Mouse (Mus musculus) heart, adult 2 months (tissue): Measurements from ENCODE around the gene Agpat1.

Experiments
- CTCF ChIP-seq: fragments of 200-600 bp; IDR thresholded peaks from 2 replicates; pipeline ENCODE4 v1.8.1; 2022; ENCODE audit warnings: antibody characterized with exemption, mild to moderate bottlenecking, moderate library complexity
- EP300 ChIP-seq: fragments of 200-500 bp; IDR thresholded peaks from 2 replicates; pipeline ENCODE4 v1.6.1; 2011; ENCODE audit warnings: low read depth, low read length, control low read depth; ENCODE audit not compliant: insufficient read depth
- POLR2A ChIP-seq: fragments of 200-500 bp; IDR thresholded peaks from 2 replicates; pipeline ENCODE4 v1.6.1; 2011; ENCODE audit warnings: mild to moderate bottlenecking, low read depth, low read length, control low read depth; ENCODE audit not compliant: insufficient read depth

DNA sequence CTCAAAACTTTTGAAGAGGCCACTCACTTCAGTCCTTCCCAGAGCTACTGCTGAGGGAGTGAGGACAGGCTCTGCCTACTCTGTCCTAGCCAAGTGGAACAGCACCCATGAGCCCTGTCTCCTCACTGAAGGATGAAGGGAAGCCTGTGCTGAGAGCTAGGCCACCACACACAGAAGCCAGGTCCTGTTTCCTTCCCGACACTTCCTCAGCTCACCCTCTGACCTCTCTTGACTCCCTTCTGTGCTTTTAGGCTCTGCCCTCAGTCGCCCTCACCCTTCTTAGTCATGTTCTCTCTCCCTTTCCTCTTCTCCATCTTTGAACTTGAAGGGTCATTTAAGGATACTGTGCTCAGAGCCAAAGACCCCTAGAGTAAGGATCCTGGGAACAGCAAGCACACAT, 53.2 kb downstream of the Agpat1 start:
- TF ChIP-seq POLR2A (no peak), CTCF (no peak), EP300 (no peak)
